Mouse (Mus musculus) ES-E14 (cell line): ENCODE measurements at regions not wholly inside any gene's neighbourhood (a gene's known extent, or its start where the extent isn't known, plus 50 kb on each side); places are given as distances from the start of the nearest gene placed in this dataset.

ENCODE experiments used
- CHD2 ChIP-seq: IDR thresholded peaks from 2 replicates; pipeline ENCODE4 v1.6.1; 2014; ENCODE audit warnings: mild to moderate bottlenecking, low read depth, low read length, inconsistent platforms
- HCFC1 ChIP-seq: IDR thresholded peaks from 2 replicates; pipeline ENCODE4 v1.6.1; 2012; ENCODE audit warnings: low read length, inconsistent platforms, borderline replicate concordance; ENCODE audit not compliant: insufficient read depth
- MAFK ChIP-seq: IDR thresholded peaks from 2 replicates; pipeline ENCODE4 v1.6.1; 2014; ENCODE audit warnings: mild to moderate bottlenecking, low read depth, low read length, inconsistent platforms; ENCODE audit not compliant: insufficient read depth
- ZC3H11A ChIP-seq: IDR thresholded peaks from 2 replicates; pipeline ENCODE4 v1.6.1; 2012; ENCODE audit warnings: low read depth, mild to moderate bottlenecking, inconsistent platforms, low read length, borderline replicate concordance
- ZNF384 ChIP-seq: IDR thresholded peaks from 2 replicates; pipeline ENCODE4 v1.6.1; 2012; ENCODE audit warnings: low read depth, low read length, inconsistent platforms

DNA sequence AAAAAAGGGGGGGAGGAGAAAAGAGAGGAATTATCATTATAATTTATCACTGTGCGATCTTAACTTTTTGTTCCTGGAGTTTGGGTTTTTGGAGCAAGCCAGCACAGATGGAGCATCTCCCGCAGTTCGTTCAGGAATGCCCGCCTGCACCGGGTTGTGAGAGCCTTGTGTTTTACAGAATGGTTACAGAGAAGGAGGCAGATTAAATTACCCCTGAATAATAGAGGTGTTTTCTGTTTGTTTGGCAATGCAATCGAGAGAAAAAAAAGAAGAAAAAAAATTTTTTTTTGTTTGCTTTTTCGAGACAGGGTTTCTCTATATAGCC, 135.8 kb upstream of the Pkdcc start:
- TF ChIP-seq MAFK (no peak), CHD2 (no peak), ZC3H11A (no peak), ZNF384 (no peak), HCFC1 (no peak)
